Mouse (Mus musculus) megakaryocyte progenitor cell, adult 5-6 weeks (primary cell): Measurements from ENCODE around the gene Pdk2. TPM values are rescaled to one million over a fixed set of nuclear protein-coding genes. Genes with fewer than 3 reads are reported as not detected.
A peak's percentile ranks its signal among the peaks of the same experiment; 100 is the strongest.

Source experiments
- ATAC-seq: replicated peaks from 2 replicates; pipeline ENCODE4 v1.8.0; 2016; ENCODE audit warnings: mild to moderate bottlenecking, moderate TSS enrichment, inconsistent platforms; ENCODE audit not compliant: poor library complexity
- total RNA-seq, 2 experiments: library from RNA; stranded (forward) in 1 of 2; stranded (reverse) in 1 of 2; fragments of 157-497, 149-512 nt in 1 of 2; fragments of 200-1000 nt in 1 of 2; gene quantifications; 2 replicates each; pipeline versions ENCODE4 v1.2.3 to v1.2.4; 2015 to 2017

Pdk2 gene
- total RNA-seq, 2 experiments from 2014 or later, result 1.4 to 4.8 TPM

DNA sequence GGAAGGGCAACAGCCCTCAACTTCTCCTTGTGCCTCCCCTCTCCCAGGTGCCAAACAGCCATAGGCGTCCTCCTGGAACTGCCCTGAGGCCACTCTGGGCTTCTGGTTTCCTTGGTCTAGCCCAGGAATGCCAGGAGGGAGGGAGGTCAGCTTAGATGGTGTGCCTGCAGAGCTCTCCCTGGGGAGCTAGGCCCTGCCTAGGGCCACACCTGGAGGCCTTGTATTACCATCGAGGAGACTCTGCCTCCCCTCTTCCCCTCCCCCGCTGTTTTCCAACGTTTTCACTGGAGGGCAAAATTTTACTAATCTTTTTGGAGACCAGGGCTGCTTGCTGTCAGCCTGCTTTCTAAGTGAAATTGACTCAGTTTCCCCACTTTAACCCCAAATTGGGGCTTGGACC is 35.1 kb downstream of the Pdk2 start:
- ATAC-seq, result no peak

DNA sequence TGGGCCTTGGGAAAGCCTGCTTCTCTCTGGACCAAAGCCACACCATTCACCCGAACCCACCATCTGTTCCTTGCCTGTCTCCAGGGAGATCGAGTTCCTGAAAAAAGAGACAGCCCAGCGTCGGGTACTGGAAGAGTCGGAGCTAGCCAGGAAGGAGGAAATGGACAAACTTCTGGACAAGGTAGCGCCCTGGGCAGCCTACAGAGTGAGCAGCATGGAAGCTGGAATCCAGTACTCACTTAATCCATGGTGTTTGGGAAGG is 36.3 kb downstream of the Pdk2 start:
- ATAC-seq, result no peak

DNA sequence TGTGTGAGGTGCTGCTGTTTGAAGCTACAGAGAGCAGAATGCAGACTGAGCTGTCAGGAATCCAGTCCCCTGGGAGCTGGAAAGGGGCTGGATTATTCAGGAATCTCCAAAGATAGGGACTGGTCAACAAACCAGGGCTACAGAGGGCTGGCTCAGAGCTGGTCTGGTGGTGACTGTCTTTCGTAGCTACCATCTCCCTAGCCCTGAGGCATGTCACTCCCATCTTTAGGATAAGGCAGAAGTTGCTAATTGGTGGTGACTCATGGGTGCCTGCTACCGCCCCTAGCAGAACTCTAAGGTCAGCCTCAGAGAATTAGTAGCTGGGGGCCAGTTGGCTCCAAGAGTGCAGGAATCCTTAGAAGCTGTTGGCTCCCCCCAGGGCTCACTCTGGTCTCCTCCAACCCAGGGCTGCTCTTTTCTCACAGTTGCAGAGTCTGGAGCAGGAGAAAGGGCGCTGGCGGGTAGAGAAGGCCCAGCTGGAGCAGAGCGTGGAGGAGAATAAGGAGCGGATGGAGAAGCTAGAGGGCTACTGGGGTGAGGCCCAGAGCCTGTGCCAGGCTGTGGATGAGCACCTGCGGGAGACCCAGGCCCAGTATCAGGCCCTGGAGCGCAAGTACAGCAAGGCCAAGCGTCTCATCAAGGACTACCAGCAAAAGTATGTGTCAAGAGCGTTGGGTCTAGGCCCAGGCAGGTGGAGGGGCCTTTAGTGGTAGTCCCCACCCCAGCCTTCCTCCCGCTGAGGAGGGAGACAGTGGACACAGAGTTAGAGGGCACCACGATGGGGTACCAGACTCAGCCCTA is 36.8 kb downstream of the Pdk2 start:
- no peak for ATAC-seq

DNA sequence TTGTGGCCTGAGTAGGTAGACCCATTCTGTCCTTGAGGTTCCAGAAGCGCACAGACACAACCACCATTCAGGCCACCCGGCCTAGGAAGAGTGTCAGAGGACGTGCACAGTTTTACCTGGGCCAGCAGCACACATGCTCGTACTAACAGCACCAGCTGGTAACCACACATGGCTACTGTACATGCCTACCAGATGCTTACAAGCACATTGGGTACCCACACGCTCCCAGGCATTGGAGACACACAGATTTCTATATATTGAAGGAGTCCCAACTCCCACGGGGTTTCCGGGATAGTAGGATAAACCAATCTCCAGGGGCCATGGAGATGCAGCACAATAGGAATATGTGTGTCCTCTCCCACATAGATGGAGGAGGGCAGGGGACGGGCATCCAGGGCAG is 38.4 kb downstream of the Pdk2 start:
- ATAC-seq, result no peak

DNA sequence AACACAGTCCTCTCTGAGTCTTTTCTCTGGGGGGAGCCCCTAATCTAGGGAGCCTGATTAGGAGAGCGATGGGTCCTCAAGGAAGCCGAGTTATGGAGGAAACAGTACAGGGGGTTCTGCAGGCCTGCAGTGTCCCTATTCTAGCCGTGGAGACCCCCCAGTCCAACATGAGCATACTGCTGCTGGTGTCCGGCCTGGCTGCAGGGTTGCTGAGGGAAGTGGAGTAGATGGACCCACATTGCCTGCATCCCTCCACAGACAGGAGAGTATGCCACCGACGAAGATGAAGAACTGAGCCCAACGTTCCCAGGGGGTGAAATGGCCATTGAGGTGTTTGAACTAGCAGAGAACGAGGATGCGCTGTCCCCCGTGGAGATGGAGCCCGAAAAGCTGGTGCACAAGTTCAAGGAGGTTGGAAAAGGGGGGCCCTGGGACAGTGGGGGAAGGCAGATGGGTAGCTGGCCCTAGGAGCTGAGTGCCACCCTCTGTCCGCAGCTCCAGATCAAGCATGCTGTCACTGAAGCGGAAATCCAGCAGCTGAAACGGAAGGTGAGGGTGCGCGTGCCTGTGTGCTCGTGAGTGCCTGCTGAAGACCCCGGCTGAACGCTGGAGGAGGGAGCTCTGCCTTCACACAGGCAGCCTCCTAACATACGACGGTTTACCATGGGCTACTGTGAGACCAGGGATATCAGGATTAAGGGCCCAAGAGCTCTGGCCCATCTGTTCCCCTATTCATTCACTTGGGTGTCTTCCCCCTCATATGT is 39.4 kb downstream of the Pdk2 start:
- no peak for ATAC-seq

DNA sequence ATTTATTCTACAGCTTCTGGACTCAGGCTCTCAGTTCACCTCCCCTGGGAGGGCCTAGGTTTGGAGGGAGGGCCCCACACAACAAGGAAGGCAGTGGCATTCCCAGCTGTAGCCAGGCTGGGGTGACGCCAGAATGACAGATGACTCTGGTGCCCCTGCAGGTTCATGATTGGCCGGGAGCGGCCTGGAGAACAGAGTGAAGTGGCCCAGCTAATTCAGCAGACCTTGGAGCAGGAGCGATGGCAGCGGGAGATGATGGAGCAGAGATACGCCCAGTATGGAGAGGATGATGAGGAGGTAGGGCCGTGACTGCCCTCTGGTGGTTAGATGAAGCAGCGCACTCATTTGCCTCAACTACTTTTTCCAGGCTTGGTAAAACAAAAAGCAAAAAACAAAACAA is 40.1 kb downstream of the Pdk2 start:
- ATAC-seq, result peak; percentile 55

DNA sequence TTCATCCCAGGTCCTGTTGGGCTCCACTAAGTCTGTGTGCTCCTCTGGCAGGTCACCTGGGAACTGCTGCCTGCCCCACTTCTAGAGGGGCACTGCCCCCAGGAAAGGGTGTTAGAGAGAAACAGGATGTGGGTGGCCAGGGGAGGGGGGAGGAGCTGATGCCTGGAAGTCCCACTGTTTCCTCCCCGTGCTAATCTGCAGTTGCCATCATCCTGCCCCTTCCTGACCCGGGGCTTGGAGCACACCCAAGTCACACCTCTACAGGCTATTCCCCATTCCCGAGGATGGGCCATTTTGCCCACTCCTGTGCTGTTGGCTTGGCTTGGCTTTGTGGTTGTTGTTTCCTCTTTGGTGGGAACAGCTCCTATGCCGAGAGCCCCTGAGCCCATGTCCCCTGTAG is 40.6 kb downstream of the Pdk2 start:
- peak; percentile 25 for ATAC-seq

DNA sequence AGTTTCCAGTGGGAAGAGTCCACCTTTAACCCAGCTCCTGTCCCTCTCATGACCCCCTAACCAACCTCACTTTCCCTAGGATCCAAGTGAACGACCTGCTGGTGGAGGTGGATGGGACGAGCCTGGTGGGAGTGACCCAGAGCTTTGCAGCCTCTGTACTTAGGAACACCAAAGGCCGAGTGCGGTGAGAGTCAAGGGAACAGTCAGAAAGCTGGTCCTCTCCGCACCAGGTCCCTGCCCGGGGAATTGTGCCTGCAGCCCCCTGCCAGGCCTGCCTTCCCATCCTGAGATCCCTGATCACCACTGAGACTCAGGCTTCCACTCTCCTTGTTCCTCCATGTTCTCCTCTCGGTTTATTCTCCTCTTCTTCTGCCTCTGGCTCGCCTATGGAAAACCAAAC is 41.0 kb downstream of the Pdk2 start:
- ATAC-seq, result no peak

DNA sequence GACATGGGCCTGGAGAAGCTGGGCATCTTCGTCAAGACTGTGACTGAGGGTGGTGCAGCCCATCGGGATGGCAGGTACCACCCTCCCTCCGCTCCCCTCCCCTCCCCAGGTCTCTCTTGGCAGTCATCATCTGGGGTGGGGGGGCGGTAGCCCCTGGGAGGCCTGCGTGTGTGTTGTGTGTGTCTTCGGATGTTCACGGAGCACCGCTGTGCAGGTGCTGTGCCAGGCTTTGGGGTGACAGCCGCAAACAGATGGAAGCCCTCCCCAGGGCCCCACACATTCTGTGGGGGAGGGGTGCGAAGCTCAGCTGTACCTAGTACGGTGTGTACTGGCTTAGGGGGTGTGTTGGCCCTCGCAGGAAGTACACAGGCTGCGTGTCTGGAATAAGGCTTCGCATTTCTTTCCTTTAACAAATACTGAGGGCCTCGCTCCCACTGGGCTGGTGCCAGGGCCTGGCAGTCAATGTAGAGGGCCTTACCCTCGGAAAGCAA is 43.1 kb downstream of the Pdk2 start:
- no peak for ATAC-seq

DNA sequence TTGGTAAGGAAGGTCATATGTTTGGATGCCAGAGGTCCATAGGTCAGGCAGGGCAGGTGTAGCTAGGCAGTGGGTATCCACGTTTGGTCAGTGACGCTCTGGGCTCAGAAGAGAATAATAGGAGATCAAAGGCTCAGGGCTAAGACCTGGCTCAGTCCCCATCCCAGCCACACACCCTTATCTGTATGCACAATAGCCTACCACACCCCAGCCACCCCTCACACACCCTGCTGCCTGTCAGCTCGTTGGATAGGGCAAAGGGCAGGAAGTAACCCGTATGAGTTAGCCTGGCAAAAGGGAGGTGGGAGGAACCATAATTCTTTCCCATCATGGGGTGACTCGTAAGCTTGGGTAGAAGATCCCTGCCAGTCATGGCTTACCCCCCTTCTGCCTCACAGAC is 43.6 kb downstream of the Pdk2 start:
- peak; percentile 71 for ATAC-seq

DNA sequence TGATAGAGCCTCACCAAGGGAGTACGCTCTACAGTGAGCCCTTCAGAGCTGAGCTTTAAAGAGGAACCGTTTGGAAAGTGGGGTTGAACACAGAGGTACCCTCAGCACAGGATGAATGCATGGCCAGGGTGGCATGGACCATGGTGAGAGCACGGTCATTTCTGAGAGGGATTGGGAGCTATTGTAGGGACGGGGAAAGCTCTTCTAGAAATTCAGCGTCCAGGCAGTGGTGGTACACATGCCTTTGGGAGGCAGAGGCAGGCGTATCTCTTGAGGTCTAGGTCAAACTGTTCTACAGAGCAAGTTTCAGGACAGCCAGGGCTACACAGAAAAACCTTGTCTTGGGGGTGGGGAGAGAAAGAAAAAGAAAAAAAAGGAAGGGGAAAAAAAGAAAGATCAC is 44.2 kb downstream of the Pdk2 start:
- ATAC-seq, result no peak

DNA sequence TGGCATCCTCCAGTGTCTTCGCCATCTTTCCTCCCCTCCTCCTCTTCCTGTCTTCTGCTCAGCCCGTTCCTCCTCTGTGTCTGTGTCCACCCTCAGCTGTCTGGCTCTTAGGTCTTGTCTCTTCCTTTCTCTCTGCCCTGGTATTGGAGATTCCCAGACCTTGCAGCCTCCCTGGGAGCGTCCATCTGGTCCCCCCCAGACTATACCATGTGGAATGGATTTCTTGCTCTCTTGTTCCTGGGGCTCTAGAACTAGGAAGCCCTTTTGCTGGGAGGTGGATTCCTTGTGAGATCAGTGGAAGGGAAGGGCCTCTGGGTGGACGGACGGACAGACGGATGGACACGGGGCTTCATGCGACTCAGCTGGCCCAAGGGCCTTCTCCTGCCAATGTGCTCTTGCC is 45.1 kb downstream of the Pdk2 start:
- ATAC-seq, result no peak

DNA sequence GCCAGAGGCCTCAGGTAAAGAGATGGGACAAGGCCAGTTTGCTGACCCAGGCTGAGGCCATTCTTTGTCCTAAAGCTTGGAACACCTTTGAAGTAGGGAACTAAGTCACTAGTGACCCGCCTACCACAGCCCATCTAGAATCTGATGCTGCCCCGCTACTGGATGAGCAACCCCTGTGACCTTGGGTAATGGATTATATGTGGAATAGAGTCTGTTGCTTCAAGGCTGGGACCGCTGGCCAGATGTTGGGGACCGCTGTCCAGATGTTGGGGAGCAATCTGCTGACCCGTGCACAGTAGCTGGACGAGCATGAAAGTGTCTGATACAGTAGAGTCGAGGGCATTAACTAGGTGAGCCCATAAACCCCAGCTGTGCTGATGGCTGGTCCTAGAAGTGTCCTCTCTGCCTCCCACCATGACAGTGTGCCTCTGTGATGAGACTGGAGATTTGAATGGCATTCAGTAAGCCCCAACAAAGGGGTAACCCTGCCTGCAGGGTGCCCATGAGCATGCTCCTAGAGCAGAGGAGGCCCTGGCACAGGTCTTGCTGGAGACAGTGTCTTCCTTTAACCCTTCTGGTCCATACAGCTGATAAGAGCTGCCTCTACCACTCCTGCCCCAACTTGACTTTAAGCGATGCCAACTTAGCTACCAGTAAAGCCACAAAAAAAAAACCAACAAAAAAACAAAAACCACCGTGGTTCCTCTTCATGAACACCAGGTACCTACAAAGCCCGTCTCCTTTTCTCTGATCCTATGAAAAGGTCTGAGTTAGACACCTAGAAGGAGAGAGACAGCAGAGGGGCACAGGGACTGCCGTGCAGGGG is 46.0 kb downstream of the Pdk2 start:
- ATAC-seq, result no peak

DNA sequence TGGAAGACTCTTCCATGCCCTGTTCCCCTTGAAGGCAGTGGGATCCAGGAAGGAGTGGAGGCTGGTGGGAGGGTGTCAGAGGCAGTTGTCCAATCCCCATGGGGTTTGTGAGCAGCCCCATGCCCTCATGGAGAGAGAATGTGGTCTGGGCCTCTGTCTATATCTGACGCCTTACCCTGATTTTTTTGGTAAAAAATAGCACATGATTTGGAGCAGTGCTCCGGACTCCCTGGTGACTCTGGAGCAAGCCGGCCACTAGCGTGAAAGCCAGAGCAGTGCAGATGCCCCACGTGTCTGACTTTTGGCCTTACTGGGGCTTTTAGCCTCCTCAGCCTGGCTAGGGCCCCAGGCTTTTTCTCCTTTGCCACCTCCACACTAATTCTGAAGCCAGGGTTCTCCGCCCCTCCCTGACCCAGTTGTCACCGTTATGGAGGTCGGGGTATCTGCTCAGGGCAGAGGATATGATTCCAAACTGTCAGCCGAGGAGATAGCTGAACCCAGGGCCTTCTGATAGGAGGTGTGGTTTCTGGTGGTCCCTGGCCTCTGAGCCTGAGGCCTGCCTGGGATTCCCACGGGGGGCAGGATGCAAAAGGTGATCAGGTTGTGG is 46.8 kb downstream of the Pdk2 start:
- no peak for ATAC-seq

DNA sequence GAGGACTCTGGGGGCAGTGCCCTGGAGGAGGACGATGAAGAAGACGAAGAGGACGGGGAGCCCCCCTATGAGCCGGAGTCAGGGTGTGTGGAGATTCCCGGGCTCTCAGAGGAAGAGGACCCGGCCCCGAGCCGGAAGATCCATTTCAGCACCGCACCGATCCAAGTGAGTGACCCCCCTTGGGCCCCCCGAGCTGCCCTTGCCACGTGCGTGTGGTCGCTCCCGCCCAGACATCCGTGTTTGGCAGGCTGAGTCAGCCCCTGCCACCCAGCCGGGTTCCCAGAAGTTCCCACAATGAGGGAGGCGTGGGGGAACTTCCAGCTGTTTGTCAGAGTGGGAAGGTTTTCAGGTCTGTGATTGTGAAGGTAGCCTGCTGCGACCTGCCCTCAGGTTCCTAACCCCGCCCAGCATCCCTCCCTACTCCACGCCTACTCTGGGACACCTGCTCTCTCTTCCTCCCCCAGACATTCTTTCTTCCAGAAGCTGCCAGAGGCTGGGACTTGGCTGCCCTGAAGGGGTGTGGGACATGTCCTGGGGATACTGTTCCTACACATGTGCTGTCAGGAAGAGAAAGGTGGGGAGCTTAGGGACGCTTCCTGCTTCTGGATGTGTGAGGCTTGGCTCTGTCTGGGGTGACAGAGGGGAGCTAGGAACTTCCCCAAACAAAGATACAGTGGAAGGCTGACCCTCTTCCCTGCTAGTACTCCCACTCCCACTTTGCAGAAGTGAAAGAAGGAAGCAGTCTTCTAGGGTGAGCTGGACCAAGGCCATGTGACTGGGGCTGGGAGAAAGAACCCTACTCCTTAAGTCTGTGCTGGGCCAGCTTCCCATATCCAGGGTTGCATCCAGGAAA is 48.2 kb downstream of the Pdk2 start:
- ATAC-seq, result peak; percentile 24

DNA sequence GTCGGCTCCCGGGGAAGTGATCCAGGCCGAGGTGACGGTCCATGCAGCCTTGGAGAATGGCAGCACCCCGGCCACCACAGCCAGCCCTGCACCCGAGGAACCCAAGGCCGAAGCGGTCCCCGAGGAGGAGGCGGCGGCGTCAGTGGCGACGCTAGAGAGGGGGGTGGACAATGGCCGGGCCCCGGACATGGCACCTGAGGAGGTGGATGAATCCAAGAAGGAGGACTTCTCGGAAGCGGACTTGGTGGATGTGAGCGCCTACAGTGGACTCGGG is 48.7 kb downstream of the Pdk2 start:
- no peak for ATAC-seq

DNA sequence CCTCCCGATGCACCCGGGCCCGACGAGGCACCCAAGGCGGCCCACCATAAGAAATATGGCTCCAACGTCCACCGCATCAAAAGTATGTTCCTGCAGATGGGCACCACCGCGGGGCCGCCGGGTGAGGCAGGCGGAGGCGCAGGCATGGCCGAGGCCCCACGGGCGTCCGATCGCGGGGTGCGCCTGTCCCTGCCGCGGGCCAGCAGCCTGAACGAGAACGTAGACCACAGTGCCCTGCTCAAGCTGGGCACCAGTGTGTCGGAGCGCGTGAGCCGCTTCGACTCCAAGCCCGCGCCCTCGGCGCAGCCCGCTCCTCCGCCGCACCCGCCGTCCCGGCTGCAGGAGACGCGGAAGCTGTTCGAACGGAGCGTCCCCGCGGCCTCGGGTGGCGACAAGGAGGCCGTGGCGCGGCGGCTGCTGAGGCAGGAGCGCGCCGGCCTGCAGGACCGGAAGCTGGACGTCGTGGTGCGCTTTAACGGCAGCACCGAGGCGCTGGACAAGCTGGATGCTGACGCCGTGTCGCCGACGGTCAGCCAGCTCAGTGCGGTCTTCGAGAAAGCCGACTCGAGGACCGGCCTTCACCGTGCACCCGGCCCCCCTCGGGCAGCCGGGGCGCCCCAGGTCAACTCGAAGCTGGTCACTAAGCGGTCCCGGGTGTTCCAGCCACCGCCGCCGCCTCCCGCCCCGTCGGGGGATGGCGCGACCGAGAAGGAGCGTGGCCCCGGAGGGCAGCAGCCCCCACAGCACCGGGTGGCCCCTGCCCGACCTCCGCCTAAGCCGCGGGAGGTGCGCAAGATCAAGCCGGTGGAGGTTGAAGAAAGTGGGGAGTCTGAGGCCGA is 49.3 kb downstream of the Pdk2 start:
- no peak for ATAC-seq

DNA sequence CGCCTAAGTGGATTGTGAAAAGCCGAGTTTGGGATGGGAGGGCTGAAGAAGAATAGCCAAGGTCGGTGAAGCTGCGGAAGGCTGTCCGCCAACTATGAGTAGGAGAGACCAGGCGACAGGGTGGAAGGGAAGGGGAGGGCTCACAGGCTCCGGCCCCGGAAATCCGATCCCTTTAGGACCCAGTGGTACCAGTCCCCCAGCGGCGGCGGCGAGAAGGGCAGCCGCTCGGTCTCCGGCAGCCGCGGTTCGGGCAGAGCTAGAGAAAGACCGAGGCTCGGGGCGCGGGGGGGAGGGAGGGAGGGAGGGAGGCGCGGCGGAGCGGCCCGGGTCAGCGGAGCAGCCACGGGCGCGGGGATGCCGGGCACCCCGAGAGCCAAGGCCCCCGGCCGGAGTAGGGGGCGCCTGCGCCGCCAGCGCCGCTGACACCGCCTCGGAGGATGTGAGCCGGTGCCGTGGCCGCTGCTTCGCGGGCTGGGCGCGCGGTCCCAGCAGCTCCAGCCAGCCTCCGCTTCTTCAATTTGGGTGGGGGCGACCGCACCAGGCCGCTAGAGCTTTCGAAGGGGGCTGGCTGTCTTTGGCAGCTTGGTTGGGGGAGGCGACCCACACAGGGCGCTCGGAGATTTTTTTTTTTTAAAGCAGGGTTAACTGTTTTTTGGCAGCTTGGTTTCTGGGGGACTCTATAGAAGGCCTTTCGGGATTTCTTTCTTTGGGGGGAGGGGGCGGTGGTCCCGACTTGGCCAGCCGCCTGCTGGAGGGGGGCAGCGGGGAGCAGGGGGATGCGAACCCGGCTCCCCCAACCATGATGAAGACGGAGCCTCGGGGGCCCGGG is 50.2 kb downstream of the Pdk2 start, which contains the start of gene Ppp1r9b:
Gene Ppp1r9b, plus strand, starts transcription at position 287 of the 829 bp plus-strand sequence.
- ATAC-seq, result peak; percentile 56
